Mouse (Mus musculus): ENCODE measurements around the gene Slc6a15. TPM values are rescaled to one million over a fixed set of nuclear protein-coding genes. Genes with fewer than 3 reads are reported as not detected.

The Slc6a15 gene
- 1.5 and 1.6 TPM in 2 replicates for polyA plus RNA-seq (2016; fragmentation: Nextera tagmentation; extraction: Ambion mirVana)

DNA sequence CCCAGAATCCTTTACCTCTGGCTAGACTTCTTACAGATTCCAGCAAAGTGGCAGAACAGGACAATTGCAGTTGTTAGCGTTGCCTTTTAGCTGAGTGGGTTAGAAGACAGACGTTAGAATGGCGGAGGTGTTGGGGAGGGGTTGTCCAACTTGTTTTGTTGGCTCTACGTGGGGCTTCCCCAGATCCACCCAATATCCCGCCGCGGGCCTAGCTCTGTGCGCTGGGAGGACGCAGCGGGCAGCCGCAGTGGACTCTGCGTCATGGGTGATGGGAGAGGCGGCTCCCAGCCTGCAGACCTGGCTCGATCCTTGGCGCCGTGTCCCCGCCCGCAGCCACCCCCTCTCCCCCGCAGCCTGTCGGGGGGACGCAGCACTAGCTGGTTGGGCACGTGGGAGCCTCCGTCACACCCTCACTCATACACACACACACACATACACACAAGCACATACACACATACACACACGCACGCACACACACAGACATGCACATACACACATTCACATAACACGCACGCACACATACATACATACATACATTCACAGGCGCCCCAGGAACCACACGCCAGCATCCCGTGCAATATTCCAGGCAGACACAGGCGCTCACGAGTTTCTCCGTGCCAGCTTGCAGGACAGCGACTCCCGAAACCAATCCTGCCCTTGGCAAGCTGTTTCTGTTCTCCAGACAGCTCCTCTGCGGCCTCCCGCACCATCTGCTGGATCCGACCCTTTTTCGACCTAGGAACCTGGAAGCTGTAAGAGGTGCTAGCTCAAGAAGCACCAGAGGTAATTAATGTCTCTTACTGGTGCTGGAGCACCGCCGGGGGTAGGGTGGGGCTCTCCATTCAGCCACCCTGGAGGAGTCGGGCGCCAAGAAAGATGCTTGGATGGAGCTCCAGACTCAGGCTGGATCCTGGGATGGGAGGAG, at the start of gene Slc6a15:
Slc6a15 (plus strand) TSS at position 413 of the 925 bp plus-strand sequence.
- Histone ChIP-seq H3K9me3 (replicated peaks) (no peaks in the 10 kb centered on the region), H3K4me1 (peaks cover 5% of the 10 kb centered on the region), H3K36me3 (no peaks in the 10 kb centered on the region), H3K4me3 (peak within 1 kb of the TSS; percentile 63), H3K27me3 (ENCODE audit: low read depth, poor library complexity, severe bottlenecking) (peaks cover 18% of the 10 kb centered on the region), H3K27ac (peak within 1 kb of the TSS; percentile 48)
- under 1% methylated on average over 43 of the region's 43 CpGs for WGBS
- peak; percentile 64 for DNase-seq (ENCODE audit: low spot score)

DNA sequence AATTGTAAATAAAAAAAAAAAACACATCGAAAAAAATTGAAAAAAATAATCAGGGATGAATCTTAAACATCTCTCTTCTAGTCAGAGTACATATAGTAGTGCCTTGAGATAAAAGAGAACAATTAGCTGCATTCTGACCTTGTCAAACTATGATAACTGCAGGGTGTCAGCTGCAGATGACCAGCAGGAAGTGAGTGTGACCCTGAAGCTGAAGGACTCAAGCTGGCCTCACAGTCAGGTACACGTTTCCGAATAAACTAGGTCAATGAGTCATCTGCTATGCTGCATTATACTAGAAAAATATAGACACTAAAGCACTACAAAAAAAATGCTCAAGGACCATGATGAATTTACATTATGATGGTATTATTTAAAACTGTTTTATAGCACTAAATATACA, 45.6 kb upstream of the Slc6a15 start:
- 85% methylated on average over 3 of the region's 3 CpGs for WGBS
- Histone ChIP-seq H3K4me1 (no peaks in the 10 kb centered on the region), H3K9me3 (replicated peaks) (no peaks in the 10 kb centered on the region), H3K27ac (no peak overlapping the region), H3K27me3 (ENCODE audit: low read depth, poor library complexity, severe bottlenecking) (no peaks in the 10 kb centered on the region), H3K4me3 (no peak overlapping the region), H3K36me3 (no peaks in the 10 kb centered on the region)
- no peak for DNase-seq (ENCODE audit: low spot score)

DNA sequence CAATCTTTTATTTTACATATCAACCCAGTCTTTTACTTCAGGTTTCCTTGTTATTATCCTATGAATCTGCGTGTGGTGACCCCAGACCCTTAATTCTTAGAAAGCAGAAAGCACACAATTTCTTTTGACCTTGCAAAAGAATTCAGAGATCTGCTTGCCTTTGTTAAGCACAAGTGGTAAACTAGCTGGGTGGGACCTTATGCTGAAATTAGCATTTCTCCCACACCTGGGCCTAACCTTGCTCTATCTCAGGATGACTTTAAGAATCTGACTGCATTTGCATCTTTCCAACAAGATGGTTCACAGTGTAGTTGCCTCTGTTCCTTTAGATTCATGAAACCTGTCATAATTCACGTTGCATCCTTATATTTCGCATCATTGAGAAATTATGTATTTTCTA, 44.2 kb upstream of the Slc6a15 start:
- no peaks in the 10 kb centered on the region for H3K4me1 ChIP-seq
- no peaks in the 10 kb centered on the region for H3K27me3 ChIP-seq (ENCODE audit: low read depth, poor library complexity, severe bottlenecking)
- no peaks in the 10 kb centered on the region for H3K36me3 ChIP-seq
- no peaks in the 10 kb centered on the region for H3K9me3 ChIP-seq (replicated peaks)
- DNase-seq (ENCODE audit: low spot score): no peak
- H3K27ac ChIP-seq: no peak overlapping the region
- H3K4me3 ChIP-seq: no peak overlapping the region
- whole genome bisulfite sequencing: 85% methylated on average over 3 of the region's 3 CpGs

DNA sequence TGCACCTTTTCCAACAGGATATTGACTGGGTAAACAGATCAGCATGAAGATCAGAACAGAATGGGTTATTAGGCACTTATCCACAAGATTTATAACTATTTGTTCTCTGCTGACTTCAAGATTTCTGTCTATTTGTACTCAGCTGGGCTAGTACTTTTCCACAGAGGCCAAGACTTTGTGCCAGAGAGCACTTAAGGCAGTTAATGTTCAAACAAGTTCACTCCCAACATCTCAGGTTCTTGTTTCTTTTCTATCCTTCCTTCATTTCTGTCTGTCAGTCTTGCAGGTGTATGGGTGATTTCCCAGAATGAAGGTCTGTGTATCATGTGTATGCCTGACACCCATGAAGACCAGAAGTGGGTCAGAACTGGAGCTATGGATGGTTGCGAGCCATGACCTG, 33.3 kb upstream of the Slc6a15 start:
- Histone ChIP-seq H3K9me3 (replicated peaks) (no peaks in the 10 kb centered on the region), H3K4me1 (no peaks in the 10 kb centered on the region), H3K27me3 (ENCODE audit: low read depth, poor library complexity, severe bottlenecking) (no peaks in the 10 kb centered on the region), H3K4me3 (no peak overlapping the region), H3K27ac (no peak overlapping the region), H3K36me3 (no peaks in the 10 kb centered on the region)
- no peak for DNase-seq (ENCODE audit: low spot score)
- WGBS: 91% methylated on average over 1 of the region's 1 CpGs

DNA sequence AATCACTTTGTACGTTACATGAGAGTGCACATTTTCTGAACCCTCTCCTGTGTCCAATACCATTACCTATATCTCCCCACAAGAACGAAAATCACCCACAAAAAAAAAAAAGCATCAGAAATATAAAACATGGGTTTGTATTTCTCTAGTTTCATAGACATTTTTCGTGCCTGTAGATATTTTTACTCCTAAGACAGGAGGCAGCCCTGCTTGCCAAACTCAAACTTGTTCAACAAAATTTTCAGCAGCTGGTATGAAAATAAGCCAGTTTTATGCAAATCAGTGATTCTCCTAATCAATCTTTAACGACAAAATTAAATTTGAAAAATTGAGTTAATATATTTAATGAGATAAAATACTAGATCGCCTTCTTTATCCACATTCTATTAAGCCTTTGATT, 27.7 kb upstream of the Slc6a15 start:
- Histone ChIP-seq H3K36me3 (no peaks in the 10 kb centered on the region), H3K27me3 (ENCODE audit: low read depth, poor library complexity, severe bottlenecking) (no peaks in the 10 kb centered on the region), H3K9me3 (replicated peaks) (no peaks in the 10 kb centered on the region), H3K27ac (no peak overlapping the region), H3K4me1 (no peaks in the 10 kb centered on the region), H3K4me3 (no peak overlapping the region)
- WGBS: 87% methylated on average over 5 of the region's 5 CpGs
- DNase-seq (ENCODE audit: low spot score): no peak

DNA sequence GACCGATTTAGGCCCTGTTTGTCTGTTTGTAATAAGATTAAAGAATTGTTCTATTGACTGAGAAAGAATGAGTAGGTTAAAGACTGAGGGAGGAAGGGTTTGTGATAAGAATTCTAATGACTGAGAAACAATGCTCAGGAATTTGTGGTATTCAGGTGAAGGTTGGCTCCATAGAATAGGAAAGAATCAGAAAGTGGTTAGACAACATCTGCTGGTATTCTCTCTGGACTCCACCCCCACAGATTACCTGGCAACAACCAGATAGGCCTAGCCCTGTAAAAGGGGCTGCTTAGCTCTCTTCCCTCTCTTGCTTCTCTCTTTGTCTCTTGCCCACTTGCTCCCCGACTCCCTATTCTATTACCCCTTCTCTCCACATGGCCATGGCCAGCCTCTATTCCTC, 20.8 kb upstream of the Slc6a15 start:
- 80% methylated on average over 2 of the region's 2 CpGs for WGBS
- Histone ChIP-seq H3K27me3 (ENCODE audit: low read depth, poor library complexity, severe bottlenecking) (no peaks in the 10 kb centered on the region), H3K4me3 (no peak overlapping the region), H3K9me3 (replicated peaks) (no peaks in the 10 kb centered on the region), H3K4me1 (no peaks in the 10 kb centered on the region), H3K36me3 (no peaks in the 10 kb centered on the region), H3K27ac (no peak overlapping the region)
- no peak for DNase-seq (ENCODE audit: low spot score)

DNA sequence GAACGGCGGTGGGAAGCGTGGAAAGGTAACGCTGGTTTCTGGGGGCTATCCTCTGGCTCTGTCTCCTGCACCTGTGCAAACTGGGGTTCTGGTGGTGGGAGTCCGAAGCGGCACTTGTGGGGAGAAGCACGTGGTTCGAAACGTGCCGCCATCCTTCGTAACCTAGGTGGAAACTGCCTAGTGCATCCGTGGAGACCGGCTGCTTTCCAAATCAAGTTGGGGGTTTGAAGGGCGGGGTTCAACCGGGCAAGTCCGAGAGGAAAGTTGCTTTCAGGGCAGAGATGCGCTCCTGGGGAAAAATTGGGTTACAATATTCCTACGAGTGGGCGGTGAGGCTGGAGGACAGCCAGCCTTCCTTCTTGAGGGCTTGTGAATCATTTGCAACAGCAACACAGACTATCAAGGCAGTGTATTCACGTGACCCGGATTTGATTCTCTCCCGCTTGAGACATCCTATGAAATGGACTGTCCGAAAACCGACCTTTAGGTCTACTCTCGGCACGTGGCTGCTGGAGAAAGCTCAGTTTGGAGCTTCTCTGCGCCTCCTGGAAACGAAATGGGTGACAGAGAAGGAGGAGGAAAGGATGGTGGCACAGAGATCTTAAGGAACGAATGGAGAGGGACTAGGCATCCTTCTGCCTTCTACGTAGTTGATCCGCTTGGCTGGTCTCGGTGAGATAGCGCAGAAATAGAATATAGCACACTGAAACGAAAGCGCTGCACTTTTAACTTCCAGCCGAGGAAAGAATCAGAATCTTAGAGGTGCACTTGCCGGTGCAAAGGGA, 905 bp downstream of the Slc6a15 start:
- WGBS: under 1% methylated on average over 37 of the region's 37 CpGs
- DNase-seq (ENCODE audit: low spot score): peak; percentile 55
- Histone ChIP-seq H3K27ac (peak overlapping the region; percentile 42; the same call in 1 of the 2 replicates), H3K9me3 (replicated peaks) (no peaks in the 10 kb centered on the region), H3K36me3 (no peaks in the 10 kb centered on the region), H3K4me3 (peak overlapping the region; percentile 63), H3K4me1 (peaks cover 5% of the 10 kb centered on the region), H3K27me3 (ENCODE audit: low read depth, poor library complexity, severe bottlenecking) (peaks cover 18% of the 10 kb centered on the region)

DNA sequence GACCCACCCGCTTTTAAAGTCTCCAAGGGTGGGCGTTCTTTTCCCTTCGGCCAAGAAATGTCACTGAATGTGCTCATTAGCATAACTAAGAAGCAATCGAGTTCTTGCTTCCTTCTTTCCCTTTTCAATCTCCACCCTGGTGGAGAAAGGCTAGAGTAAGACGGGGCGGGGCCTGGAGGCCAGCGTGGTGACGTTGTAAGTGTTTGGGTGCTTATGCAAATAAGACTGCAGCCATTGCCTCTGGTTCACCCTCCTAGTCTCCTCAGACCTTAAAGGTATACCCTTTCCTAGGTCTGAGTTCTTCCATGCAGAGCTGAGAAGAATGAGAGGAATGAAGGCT, 1.5 kb downstream of the Slc6a15 start:
- peak overlapping the region; percentile 42; the same call in 1 of the 2 replicates for H3K27ac ChIP-seq
- H3K4me1 ChIP-seq: peaks cover 5% of the 10 kb centered on the region
- H3K9me3 ChIP-seq (replicated peaks): no peaks in the 10 kb centered on the region
- peaks cover 18% of the 10 kb centered on the region for H3K27me3 ChIP-seq (ENCODE audit: low read depth, poor library complexity, severe bottlenecking)
- under 1% methylated on average over 8 of the region's 8 CpGs for WGBS
- no peaks in the 10 kb centered on the region for H3K36me3 ChIP-seq
- peak; percentile 70 for DNase-seq (ENCODE audit: low spot score)
- peak overlapping the region; percentile 63 for H3K4me3 ChIP-seq

DNA sequence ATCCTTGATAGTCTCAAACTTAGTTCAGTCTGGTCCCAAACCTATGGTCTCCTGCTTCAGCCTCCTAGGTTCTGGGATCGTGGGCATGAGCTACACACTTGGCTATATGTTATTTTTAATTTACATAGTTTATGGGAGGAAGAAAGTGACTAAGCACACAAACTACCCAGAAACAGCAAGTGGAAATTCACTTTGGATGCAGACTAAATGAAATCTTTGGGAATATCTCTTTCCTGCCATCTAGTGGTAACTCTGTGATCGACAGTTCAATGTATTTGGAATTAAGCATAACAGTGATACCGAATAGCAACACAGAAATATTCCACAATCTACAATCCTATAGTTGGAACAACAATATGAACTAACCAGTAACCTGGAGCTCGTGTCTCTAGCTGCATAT, 34.6 kb downstream of the Slc6a15 start:
- H3K4me3 ChIP-seq: no peak overlapping the region
- H3K4me1 ChIP-seq: no peaks in the 10 kb centered on the region
- WGBS: 34% methylated on average over 4 of the region's 4 CpGs
- H3K27ac ChIP-seq: no peak overlapping the region
- H3K9me3 ChIP-seq (replicated peaks): no peaks in the 10 kb centered on the region
- no peaks in the 10 kb centered on the region for H3K27me3 ChIP-seq (ENCODE audit: low read depth, poor library complexity, severe bottlenecking)
- no peaks in the 10 kb centered on the region for H3K36me3 ChIP-seq
- no peak for DNase-seq (ENCODE audit: low spot score)

DNA sequence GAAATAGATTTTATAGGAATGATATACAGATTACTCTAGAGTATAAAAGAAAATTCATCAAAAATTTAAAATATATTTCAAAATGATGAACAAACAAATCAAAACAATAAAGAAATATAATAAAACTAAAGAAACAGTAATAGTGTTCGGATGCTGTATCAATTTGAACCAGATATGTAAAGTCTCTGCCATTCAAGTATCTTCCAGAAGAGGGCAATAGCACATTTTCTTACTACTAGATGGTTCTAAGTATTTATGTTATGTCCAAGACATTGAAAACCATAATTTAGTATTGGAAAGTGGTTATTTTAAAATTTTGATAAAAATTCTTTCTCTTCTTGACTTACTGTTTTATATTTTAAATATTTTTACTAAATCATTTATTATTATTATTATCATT, 60.1 kb downstream of the Slc6a15 start:
- DNase-seq (ENCODE audit: low spot score): no peak
- 81% methylated on average over 1 of the region's 1 CpGs for WGBS
- Histone ChIP-seq H3K27ac (no peak overlapping the region), H3K4me1 (no peaks in the 10 kb centered on the region), H3K27me3 (ENCODE audit: low read depth, poor library complexity, severe bottlenecking) (no peaks in the 10 kb centered on the region), H3K36me3 (no peaks in the 10 kb centered on the region), H3K4me3 (no peak overlapping the region), H3K9me3 (replicated peaks) (no peaks in the 10 kb centered on the region)

DNA sequence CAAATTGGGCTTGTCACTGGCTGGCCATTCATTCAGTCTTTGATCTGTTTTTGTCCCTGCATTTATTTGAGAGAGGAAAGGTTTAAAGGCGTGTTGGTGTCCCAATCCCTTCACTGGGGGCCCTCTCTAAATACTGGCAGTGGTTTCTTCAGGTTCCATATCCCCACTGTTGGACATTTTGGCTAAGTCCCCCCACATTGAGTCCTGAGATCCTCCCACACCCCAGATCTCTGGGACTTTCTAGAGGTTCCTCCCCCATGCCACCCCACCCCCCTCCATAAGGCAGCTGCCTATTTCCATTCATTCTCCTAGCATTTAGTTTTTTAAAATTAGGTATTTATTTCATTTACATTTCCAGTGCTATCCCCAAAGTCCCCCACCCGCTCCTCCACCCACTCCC, 75.0 kb downstream of the Slc6a15 start:
- Histone ChIP-seq H3K4me1 (no peaks in the 10 kb centered on the region), H3K27ac (no peak overlapping the region), H3K36me3 (no peaks in the 10 kb centered on the region), H3K27me3 (ENCODE audit: low read depth, poor library complexity, severe bottlenecking) (no peaks in the 10 kb centered on the region), H3K9me3 (replicated peaks) (no peaks in the 10 kb centered on the region), H3K4me3 (no peak overlapping the region)
- DNase-seq (ENCODE audit: low spot score): no peak
- WGBS: 88% methylated on average over 2 of the region's 2 CpGs

DNA sequence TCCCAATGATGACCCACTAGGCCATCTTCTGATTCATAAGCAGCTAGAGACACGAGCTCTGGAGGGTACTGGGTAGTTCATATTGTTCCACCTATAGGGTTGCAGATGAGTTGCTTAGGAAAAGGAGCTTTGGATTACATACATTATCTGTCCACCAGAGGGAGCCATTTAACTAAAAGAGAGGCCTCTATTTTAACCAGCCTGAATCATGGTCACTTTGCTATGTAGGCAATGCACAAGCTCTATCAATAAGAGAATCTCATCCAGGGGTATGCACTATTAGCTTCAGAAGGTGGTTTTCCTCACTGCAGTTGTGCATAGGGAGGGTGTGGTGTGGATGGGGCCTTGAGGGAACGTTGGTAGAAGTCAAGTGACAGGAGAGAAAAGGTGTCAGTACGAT, 75.5 kb downstream of the Slc6a15 start:
- peak; percentile 32 for DNase-seq (ENCODE audit: low spot score)
- no peak overlapping the region for H3K27ac ChIP-seq
- H3K4me1 ChIP-seq: no peaks in the 10 kb centered on the region
- H3K9me3 ChIP-seq (replicated peaks): no peaks in the 10 kb centered on the region
- no peak overlapping the region for H3K4me3 ChIP-seq
- no peaks in the 10 kb centered on the region for H3K36me3 ChIP-seq
- 47% methylated on average over 3 of the region's 3 CpGs for WGBS
- no peaks in the 10 kb centered on the region for H3K27me3 ChIP-seq (ENCODE audit: low read depth, poor library complexity, severe bottlenecking)

DNA sequence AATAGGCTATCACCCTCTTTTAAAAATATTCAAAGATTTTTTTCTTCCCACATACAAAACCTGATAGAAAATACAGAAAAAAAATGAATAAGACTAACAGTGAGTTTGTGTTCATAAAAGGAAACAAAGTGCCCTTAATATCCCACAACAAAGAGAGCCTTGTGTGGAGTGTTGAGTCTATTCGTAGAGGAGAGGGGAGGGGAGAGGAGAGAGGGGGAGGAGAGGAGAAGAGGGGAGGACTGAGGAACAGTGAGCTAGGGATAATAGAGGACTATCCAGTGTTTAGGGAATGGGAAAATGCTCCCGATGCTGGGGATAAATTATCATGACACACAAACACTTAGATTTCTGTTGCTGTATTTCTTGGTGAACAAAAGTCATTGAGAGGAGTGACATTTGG, 80.8 kb downstream of the Slc6a15 start:
- H3K27me3 ChIP-seq (ENCODE audit: low read depth, poor library complexity, severe bottlenecking): no peaks in the 10 kb centered on the region
- H3K4me1 ChIP-seq: no peaks in the 10 kb centered on the region
- H3K4me3 ChIP-seq: no peak overlapping the region
- H3K27ac ChIP-seq: no peak overlapping the region
- no peaks in the 10 kb centered on the region for H3K36me3 ChIP-seq
- no peaks in the 10 kb centered on the region for H3K9me3 ChIP-seq (replicated peaks)
- no peak for DNase-seq (ENCODE audit: low spot score)
- WGBS: 73% methylated on average over 2 of the region's 2 CpGs
